Mouse (Mus musculus) bone marrow macrophage, adult 2 months (primary cell): ENCODE results near the gene Iah1.

Source experiments
- CTCF ChIP-seq: IDR thresholded peaks from 2 replicates; pipeline ENCODE4 v1.5.1; 2012; ENCODE audit warnings: low read depth, mild to moderate bottlenecking, low read length, moderate library complexity
- POLR2A ChIP-seq: IDR thresholded peaks from 2 replicates; pipeline ENCODE4 v1.6.1; 2012; ENCODE audit warnings: mild to moderate bottlenecking, low read depth, low read length, borderline replicate concordance

GRCm38 (mm10) chr12:21274446-21274845 is 41.7 kb upstream of the Iah1 start:
- TF ChIP-seq CTCF (no peak), POLR2A (no peak)
